Mouse (Mus musculus) lung, embryonic 14.5 days (tissue): ENCODE measurements around the gene Slc44a5. TPM values are rescaled to one million over a fixed set of nuclear protein-coding genes. Genes with fewer than 3 reads are reported as not detected.

ENCODE experiments used
- ATAC-seq: fragments of 200-750 bp; cut with Nextera tagmentation; 2 replicates; pipeline ENCODE4 v1.8.0; 2017; ENCODE audit warnings: mild to moderate bottlenecking, moderate TSS enrichment, moderate library complexity; ENCODE audit not compliant: insufficient read depth
- DNase-seq: peaks from one replicate; pipeline ENCODE4 v3.0.0-alpha.2; 2015
- H3K27ac ChIP-seq: fragments of 300-500 bp; sonication (generic); 2 replicates; pipeline ENCODE4 v1.5.1; 2014; ENCODE audit warnings: low read depth, mild to moderate bottlenecking, moderate library complexity
- H3K27me3 ChIP-seq: fragments of 300-500 bp; sonication (generic); 2 replicates; pipeline ENCODE4 v1.6.1; 2014; ENCODE audit warnings: low read length, control low read depth; ENCODE audit not compliant: insufficient read depth
- H3K36me3 ChIP-seq: fragments of 300-500 bp; sonication (generic); 2 replicates; pipeline ENCODE4 v1.6.1; 2014; ENCODE audit warnings: control low read depth; ENCODE audit not compliant: insufficient read depth
- H3K4me1 ChIP-seq: fragments of 300-500 bp; sonication (generic); 2 replicates; pipeline ENCODE4 v1.6.1; 2014; ENCODE audit warnings: antibody characterized with exemption, control low read depth; ENCODE audit not compliant: insufficient read depth
- H3K4me2 ChIP-seq: fragments of 300-500 bp; sonication (generic); 2 replicates; pipeline ENCODE4 v1.6.1; 2014; ENCODE audit warnings: mild to moderate bottlenecking
- H3K4me3 ChIP-seq: fragments of 300-500 bp; sonication (generic); 2 replicates; pipeline ENCODE4 v1.5.1; 2014; ENCODE audit warnings: low read depth, low read length
- H3K9ac ChIP-seq: fragments of 300-500 bp; sonication (generic); 2 replicates; pipeline ENCODE4 v1.6.1; 2014
- H3K9me3 ChIP-seq: fragments of 300-500 bp; sonication (generic); 2 replicates; pipeline ENCODE4 v1.6.1; 2016; ENCODE audit warnings: low read depth, low read length, control low read depth
- CTCF ChIP-seq: IDR thresholded peaks from 2 replicates; pipeline ENCODE4 v1.5.1; 2016; ENCODE audit warnings: antibody characterized with exemption, low read depth
- WGBS: fragments of 180-500 bp; shearing (Covaris S2); extraction: QIAGEN DNeasy Blood & Tissue Kit; methylation state at CpG from one replicate; pipeline ENCODE4 v1.1.7; 2014; 5-methylcytosine and 5-hydroxymethylcytosine counted together
- polyA plus RNA-seq: library from polyadenylated mRNA; unstranded; fragments of >200 nt; fragmentation: Nextera tagmentation; extraction: Ambion mirVana; gene quantifications from 2 replicates; pipeline ENCODE4 v1.2.1, GENCODE M21; 2014

Gene Slc44a5
- polyA plus RNA-seq, 1 experiment from 2014 or later: 0.29 TPM

GRCm38 (mm10) chr3:154300006-154300405, 326.8 kb downstream of the Slc44a5 start:
- 90% methylated on average over 9 of the region's 9 CpGs for WGBS
- H3K9me3 ChIP-seq: no peaks in the 10 kb centered on the region

GRCm38 (mm10) chr3:154301102-154301501, 327.9 kb downstream of the Slc44a5 start:
- H3K4me2 ChIP-seq: no peak overlapping the region
- no peak overlapping the region for H3K9ac ChIP-seq
- 0 out of 2 replicates have a peak, but pooled peaks cover 3% of the 10 kb centered on the region for H3K4me1 ChIP-seq
- ATAC-seq (no peak), DNase-seq (no peak)
- no peaks in the 10 kb centered on the region for H3K36me3 ChIP-seq
- H3K27ac ChIP-seq: no peak overlapping the region
- WGBS: 72% methylated on average over 4 of the region's 4 CpGs
- H3K27me3 ChIP-seq: no peaks in the 10 kb centered on the region
- TF ChIP-seq CTCF: no peak
- no peak overlapping the region for H3K4me3 ChIP-seq
- H3K9me3 ChIP-seq: no peaks in the 10 kb centered on the region

More at GRCm38 (mm10) chr3:154300006-154300405, 326.8 kb downstream of the Slc44a5 start:
- H3K27me3 ChIP-seq: no peaks in the 10 kb centered on the region
- no peaks in the 10 kb centered on the region for H3K4me1 ChIP-seq
- H3K36me3 ChIP-seq: no peaks in the 10 kb centered on the region
- ATAC-seq (no peak), DNase-seq (no peak)
- no peak for TF ChIP-seq CTCF
- no peak overlapping the region for H3K27ac ChIP-seq
- H3K9ac ChIP-seq: no peak overlapping the region
- no peak overlapping the region for H3K4me2 ChIP-seq
- no peak overlapping the region for H3K4me3 ChIP-seq

GRCm38 (mm10) chr3:154305163-154305884, 332.1 kb downstream of the Slc44a5 start:
- Histone ChIP-seq H3K4me1 (0 out of 2 replicates have a peak, but pooled peaks cover 3% of the 10 kb centered on the region), H3K4me3 (no peak overlapping the region), H3K9me3 (no peaks in the 10 kb centered on the region), H3K27me3 (no peaks in the 10 kb centered on the region), H3K4me2 (no peak overlapping the region), H3K27ac (no peak overlapping the region), H3K36me3 (no peaks in the 10 kb centered on the region), H3K9ac (no peak overlapping the region)
- no peak for DNase-seq
- peak; percentile 38; the same call in 1 of the 2 replicates for ATAC-seq
- TF ChIP-seq CTCF: no peak
- WGBS: 48% methylated on average over 16 of the region's 16 CpGs

- no peak overlapping the region for H3K4me3 ChIP-seq
- ATAC-seq: no peak
- H3K4me1 ChIP-seq: no peaks in the 10 kb centered on the region
These were observed 344.5 kb downstream of the Slc44a5 start for GRCm38 (mm10) chr3:154317651-154318248.

More at GRCm38 (mm10) chr3:154317651-154318248, 344.5 kb downstream of the Slc44a5 start:
- 18% methylated on average over 5 of the region's 5 CpGs for WGBS
- no peaks in the 10 kb centered on the region for H3K9me3 ChIP-seq
- peaks cover 16% of the 10 kb centered on the region for H3K27me3 ChIP-seq
- no peak overlapping the region for H3K27ac ChIP-seq
- peak; percentile 75 for TF ChIP-seq CTCF
- no peaks in the 10 kb centered on the region for H3K36me3 ChIP-seq
- H3K9ac ChIP-seq: no peak overlapping the region
- no peak overlapping the region for H3K4me2 ChIP-seq
- DNase-seq: peak; percentile 54

Other genes starting within 250 kb of the Slc44a5 start
- gene St6galnac3, start 248.3 kb upstream of the Slc44a5 start, polyA plus RNA-seq: 34.1 and 34.8 TPM in 2 replicates
- 0.09 TPM in 1 of 2 replicates, not detected in the other for gene Asb17, start 129.2 kb upstream of the Slc44a5 start, polyA plus RNA-seq
- gene Msh4, start 67.3 kb upstream of the Slc44a5 start, polyA plus RNA-seq: 0.17 and 0.26 TPM in 2 replicates
- gene Rabggtb, start 60.4 kb upstream of the Slc44a5 start, polyA plus RNA-seq: 52.1 and 54.4 TPM in 2 replicates
- 45.7 and 47.6 TPM in 2 replicates for gene Acadm, start 28.8 kb upstream of the Slc44a5 start, polyA plus RNA-seq